Comparison of ENCODE assay signal across 9 mouse cellular contexts in genomic region chr19:56826047-56826631, GRCm38 (mm10). TPM values are rescaled to one million over a fixed set of nuclear protein-coding genes. Genes with fewer than 3 reads are reported as not detected.
DNase-seq lines count a peak whose midpoint lies in the region; ATAC-seq lines count a peak whose summit lies in the region.
"Had no signal": no experiment of that assay in that cellular context is flagged by ENCODE, and none has a peak within 500 bp of the region (broad histone marks: within the 10 kb centered on the region; RNA-seq: fewer than 3 reads in every experiment).

Gene Tdrd1, plus strand, starts transcription at chr19:56826209.

- H3K4me3 ChIP-seq in kidney, embryonic 15.5 days (replicated peaks): peak within 1 kb of the TSS; percentile 20
- H3K4me3 ChIP-seq in hindbrain, embryonic 10.5 days: peak within 1 kb of the TSS; percentile 33
- peak within 1 kb of the TSS; percentile 16 for H3K4me3 ChIP-seq in midbrain, embryonic 16.5 days (ENCODE audit: low read depth, low read length)

- no peak within 1 kb of the TSS for H3K9ac ChIP-seq in kidney, embryonic 15.5 days
- H3K9ac ChIP-seq in midbrain, embryonic 16.5 days (ENCODE audit: low read depth, low read length): no peak within 1 kb of the TSS

- H3K27me3 ChIP-seq in kidney, embryonic 15.5 days: peaks cover 13% of the 10 kb centered on the region
- peaks cover 40% of the 10 kb centered on the region for H3K27me3 ChIP-seq in hindbrain, embryonic 10.5 days (ENCODE audit: insufficient read depth, poor library complexity, severe bottlenecking)
- no peaks in the 10 kb centered on the region for H3K27me3 ChIP-seq in midbrain, embryonic 16.5 days (ENCODE audit: control insufficient read depth, insufficient read depth, low read depth, low read length)

- 54% methylated on average over 44 of the region's 44 CpGs for WGBS in kidney, embryonic 15.5 days
- WGBS in hindbrain, embryonic 10.5 days: 61% methylated on average over 44 of the region's 44 CpGs
- 63% methylated on average over 43 of the region's 44 CpGs for WGBS in midbrain, embryonic 16.5 days

- DNase-seq in kidney, adult 8-10 months: no peak
- peak; percentile 83 for DNase-seq in ZHBTc4 (ENCODE audit: low read depth, low spot score)
- no peak for DNase-seq in hindbrain, embryonic 10.5 days (ENCODE audit: low spot score)
- DNase-seq in layer of hippocampus, adult 11-12 months (ENCODE audit: low spot score): no peak
- DNase-seq in spleen, postnatal 10 days (ENCODE audit: low spot score in 2 of 2): no peak
- DNase-seq in natural killer cell, adult 2 months (ENCODE audit: low spot score in 2 of 2): no peak
- DNase-seq: cerebellum, adult 11 months had no signal

- no peak for ATAC-seq in kidney, embryonic 15.5 days (replicated peaks; ENCODE audit: low FRiP score)
- ATAC-seq in midbrain, embryonic 16.5 days: no peak

- no peak within 1 kb of the TSS for H3K27ac ChIP-seq in kidney, embryonic 15.5 days
- H3K27ac ChIP-seq in hindbrain, embryonic 10.5 days: peak within 1 kb of the TSS; percentile 6; the same call in 1 of the 2 replicates
- H3K27ac ChIP-seq in midbrain, embryonic 16.5 days (ENCODE audit: low read length): no peak within 1 kb of the TSS

- H3K4me2 ChIP-seq in kidney, embryonic 15.5 days: peak within 1 kb of the TSS; percentile 51
- peak within 1 kb of the TSS; percentile 49 for H3K4me2 ChIP-seq in midbrain, embryonic 16.5 days (ENCODE audit: low read length)

- peaks cover 13% of the 10 kb centered on the region for H3K4me1 ChIP-seq in kidney, embryonic 15.5 days
- H3K4me1 ChIP-seq in hindbrain, embryonic 10.5 days (replicated peaks): peaks cover 17% of the 10 kb centered on the region
- peaks cover 3% of the 10 kb centered on the region; the same call in 1 of the 2 replicates for H3K4me1 ChIP-seq in midbrain, embryonic 16.5 days (ENCODE audit: control insufficient read depth, insufficient read depth, low read length)

- H3K9me3 ChIP-seq in kidney, embryonic 15.5 days (replicated peaks): no peaks in the 10 kb centered on the region
- no peaks in the 10 kb centered on the region for H3K9me3 ChIP-seq in hindbrain, embryonic 10.5 days
- H3K9me3 ChIP-seq in midbrain, embryonic 16.5 days (replicated peaks; ENCODE audit: control insufficient read depth, low read length, poor library complexity, severe bottlenecking): no peaks in the 10 kb centered on the region

- H3K36me3 ChIP-seq in kidney, embryonic 15.5 days: no peaks in the 10 kb centered on the region
- H3K36me3 ChIP-seq in hindbrain, embryonic 10.5 days: no peaks in the 10 kb centered on the region
- no peaks in the 10 kb centered on the region for H3K36me3 ChIP-seq in midbrain, embryonic 16.5 days (ENCODE audit: control insufficient read depth, insufficient read depth, low read length)

RNA-seq across cellular contexts. Expression of gene Tdrd1, which starts in this region (rescaled TPM):
- polyA plus RNA-seq in kidney, embryonic 15.5 days (2015; fragmentation: Nextera tagmentation; extraction: Ambion mirVana): 0.66 and 0.80 TPM in 2 replicates
- 0.52 and 0.75 TPM in 2 replicates for polyA plus RNA-seq in hindbrain, embryonic 10.5 days (2016; fragmentation: Nextera tagmentation; extraction: Ambion mirVana)
- polyA plus RNA-seq in midbrain, embryonic 16.5 days (2015; fragmentation: Nextera tagmentation; extraction: Ambion mirVana): 0.98 and 1.1 TPM in 2 replicates
